Mouse (Mus musculus): Measurements from ENCODE around the gene Atp10b. TPM values are rescaled to one million over a fixed set of nuclear protein-coding genes. Genes with fewer than 3 reads are reported as not detected.
"Not testable (repeated sequence)": the region's sequence is repeated elsewhere in the genome, so short reads cannot be mapped to it uniquely, and the experiment has no call there.

The Atp10b gene
- not detected in 2 replicates for polyA plus RNA-seq (2015; fragmentation: Nextera tagmentation; extraction: Ambion mirVana)

DNA sequence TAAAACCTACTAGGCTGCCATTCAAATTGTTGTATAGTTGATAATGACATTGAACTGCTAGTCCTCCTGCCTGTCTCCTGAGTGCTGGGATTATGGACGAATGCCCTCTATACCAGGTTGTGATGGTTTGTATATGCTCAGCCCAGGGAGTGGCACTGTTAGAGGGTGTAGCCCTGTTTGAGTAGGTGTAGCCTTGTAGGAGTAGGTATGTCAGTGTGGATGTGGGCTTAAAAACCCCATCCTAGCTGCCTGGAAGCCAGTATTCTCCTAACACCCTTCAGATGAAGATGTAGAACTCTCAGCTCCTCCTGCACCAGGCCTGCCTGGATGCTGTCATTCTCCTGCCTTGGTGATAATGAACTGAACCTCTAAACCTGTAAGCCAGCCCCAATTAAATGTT is at the start of gene Atp10b:
Gene Atp10b, plus strand, starts transcription at position 301 of the 400 bp plus-strand sequence.
- ATAC-seq (ENCODE audit: low read depth) (no peak), DNase-seq (no peak)
- H3K9me3 ChIP-seq (replicated peaks), result no peaks in the 10 kb centered on the region
- H3K9ac ChIP-seq, result no peak within 1 kb of the TSS
- no peak within 1 kb of the TSS for H3K27ac ChIP-seq
- no peak within 1 kb of the TSS for H3K4me2 ChIP-seq
- WGBS (ENCODE audit: insufficient replicate concordance), result 39% methylated on average over 1 of the region's 1 CpGs
- no peaks in the 10 kb centered on the region for H3K36me3 ChIP-seq
- H3K4me1 ChIP-seq (replicated peaks), result no peaks in the 10 kb centered on the region
- H3K27me3 ChIP-seq, result no peaks in the 10 kb centered on the region
- no peak within 1 kb of the TSS for H3K4me3 ChIP-seq (replicated peaks)

DNA sequence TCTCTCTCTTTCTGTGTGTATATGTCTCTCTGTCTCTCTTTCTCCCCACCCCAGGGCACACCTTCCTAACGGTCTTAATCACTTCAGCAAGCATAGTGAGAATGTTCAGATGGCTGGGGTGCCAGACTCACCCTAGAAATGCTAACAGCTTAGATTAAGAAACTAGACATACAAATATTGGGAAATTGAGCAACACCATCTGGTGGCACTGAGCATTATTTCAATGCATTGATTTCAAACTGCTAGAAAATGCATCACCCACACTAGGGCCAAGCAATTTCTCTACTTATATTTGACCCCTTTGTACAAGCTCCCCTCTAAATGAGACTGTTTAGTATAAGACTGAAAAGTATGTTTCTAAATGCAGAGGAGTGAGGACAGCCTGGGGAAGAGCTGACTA is 48.3 kb upstream of the Atp10b start:
- H3K4me2 ChIP-seq, result no peak overlapping the region
- no peak for ATAC-seq (ENCODE audit: low read depth)
- 58% methylated on average over 1 of the region's 1 CpGs for WGBS (ENCODE audit: insufficient replicate concordance)
- no peak overlapping the region for H3K9ac ChIP-seq
- no peak for DNase-seq
- no peaks in the 10 kb centered on the region for H3K27me3 ChIP-seq
- H3K36me3 ChIP-seq, result no peaks in the 10 kb centered on the region
- H3K4me3 ChIP-seq (replicated peaks), result no peak overlapping the region
- H3K27ac ChIP-seq, result no peak overlapping the region
- no peaks in the 10 kb centered on the region for H3K9me3 ChIP-seq (replicated peaks)
- no peaks in the 10 kb centered on the region for H3K4me1 ChIP-seq (replicated peaks)

DNA sequence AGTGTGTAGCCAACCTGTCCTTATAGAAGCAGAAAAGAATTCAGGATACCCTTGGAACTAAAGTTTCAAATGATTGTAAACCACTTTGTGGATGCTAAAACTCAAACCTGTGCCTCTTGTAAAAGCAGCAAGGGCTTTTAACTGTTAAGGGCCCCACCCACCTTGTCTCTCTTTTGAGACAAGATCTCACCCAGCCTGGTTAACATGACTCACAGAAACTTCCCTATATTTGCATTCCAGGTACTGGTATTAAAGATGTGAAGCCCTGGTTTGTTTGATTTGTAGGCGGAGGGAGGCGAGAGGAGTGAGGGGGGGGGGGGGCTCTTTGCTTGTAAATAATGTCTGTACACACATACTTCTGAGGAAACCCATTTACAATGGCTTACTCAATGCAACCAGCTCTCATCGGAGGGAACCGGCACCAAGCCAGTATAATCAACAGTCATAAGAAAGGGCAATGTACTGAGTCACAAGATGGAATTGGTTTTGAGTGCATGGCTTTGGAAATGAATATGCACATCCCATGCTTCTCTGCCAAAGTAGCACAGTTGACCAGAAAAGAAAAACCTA is 23.7 kb upstream of the Atp10b start:
- Histone ChIP-seq H3K4me2 (no peak overlapping the region), H3K9me3 (replicated peaks) (no peaks in the 10 kb centered on the region), H3K36me3 (no peaks in the 10 kb centered on the region), H3K4me3 (replicated peaks) (no peak overlapping the region), H3K9ac (no peak overlapping the region), H3K27ac (no peak overlapping the region), H3K27me3 (no peaks in the 10 kb centered on the region), H3K4me1 (replicated peaks) (no peaks in the 10 kb centered on the region)
- DNase-seq, result no peak
- WGBS (ENCODE audit: insufficient replicate concordance), result 65% methylated on average over 4 of the region's 4 CpGs
- no peak for ATAC-seq (ENCODE audit: low read depth)

DNA sequence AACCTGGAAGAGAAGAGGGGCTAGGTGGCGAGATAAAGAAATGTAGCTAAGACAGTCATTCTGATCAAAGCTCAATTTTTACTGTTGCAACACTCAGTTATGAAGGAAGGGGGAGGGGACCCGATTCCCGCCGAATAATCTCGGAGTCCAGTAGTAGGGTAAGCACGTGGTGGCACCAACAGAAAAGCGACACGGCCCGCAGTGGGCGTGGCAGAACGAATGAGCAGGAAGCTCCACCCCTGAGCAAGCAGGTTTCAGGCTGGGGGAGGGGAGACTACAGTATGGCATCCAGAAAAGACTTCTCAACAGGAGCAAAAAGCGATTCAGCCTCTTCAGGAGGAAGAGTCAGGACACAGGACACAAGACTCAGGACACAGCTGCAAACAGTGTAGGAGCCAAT is 23.1 kb upstream of the Atp10b start:
- not testable (repeated sequence) for H3K36me3 ChIP-seq; H3K9me3 ChIP-seq (replicated peaks); H3K9ac ChIP-seq; H3K4me1 ChIP-seq (replicated peaks); H3K4me3 ChIP-seq (replicated peaks); H3K27me3 ChIP-seq; DNase-seq; H3K4me2 ChIP-seq; ATAC-seq (ENCODE audit: low read depth); H3K27ac ChIP-seq
- WGBS (ENCODE audit: insufficient replicate concordance), result 54% methylated on average over 12 of the region's 12 CpGs

DNA sequence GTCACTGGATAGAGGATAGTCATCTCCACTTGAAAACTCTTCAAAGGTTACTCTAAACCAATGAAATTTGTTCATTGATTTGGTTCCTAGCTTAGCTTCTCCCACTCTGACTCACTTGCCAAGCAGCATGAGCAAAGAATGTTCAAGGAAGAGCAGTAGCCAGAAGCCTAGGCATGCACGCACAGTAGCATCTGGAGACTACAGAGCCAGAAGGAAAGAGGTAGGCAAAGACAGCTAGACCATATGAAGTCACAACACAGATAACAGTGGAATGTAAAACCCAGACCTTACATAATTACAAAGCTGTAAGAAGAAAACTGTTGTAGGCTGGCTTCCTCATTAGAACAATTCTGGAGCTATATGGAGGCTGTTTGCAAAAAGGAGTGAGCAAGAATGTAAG is 8.4 kb upstream of the Atp10b start:
- Histone ChIP-seq H3K9ac (no peak overlapping the region), H3K36me3 (no peaks in the 10 kb centered on the region), H3K4me1 (replicated peaks) (no peaks in the 10 kb centered on the region), H3K9me3 (replicated peaks) (no peaks in the 10 kb centered on the region), H3K27ac (no peak overlapping the region), H3K4me2 (no peak overlapping the region), H3K27me3 (no peaks in the 10 kb centered on the region), H3K4me3 (replicated peaks) (no peak overlapping the region)
- no peak for DNase-seq
- ATAC-seq (ENCODE audit: low read depth), result no peak
- 71% methylated on average over 1 of the region's 1 CpGs for WGBS (ENCODE audit: insufficient replicate concordance)

DNA sequence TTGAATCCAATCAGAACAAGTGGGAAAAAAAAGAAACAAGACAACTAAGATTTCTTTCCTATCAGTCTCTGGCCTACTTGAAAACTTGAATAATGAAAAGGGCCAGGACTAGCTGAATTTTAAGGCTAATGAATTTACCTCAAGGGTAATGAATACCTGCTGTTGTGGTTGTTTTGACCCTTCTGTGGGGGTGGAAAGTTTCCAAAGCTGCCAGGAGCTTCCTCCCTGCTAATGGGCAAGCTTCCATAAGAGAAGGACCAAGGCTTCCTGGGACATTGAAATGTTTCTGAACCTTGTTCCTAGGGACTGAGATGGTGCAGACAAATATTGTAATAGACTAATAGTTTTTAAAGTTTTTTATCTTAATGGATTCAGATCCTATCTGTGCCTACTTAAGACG is 6.9 kb upstream of the Atp10b start:
- Histone ChIP-seq H3K9me3 (replicated peaks) (no peaks in the 10 kb centered on the region), H3K36me3 (no peaks in the 10 kb centered on the region), H3K4me2 (no peak overlapping the region), H3K27ac (no peak overlapping the region), H3K4me3 (replicated peaks) (no peak overlapping the region), H3K9ac (no peak overlapping the region), H3K27me3 (no peaks in the 10 kb centered on the region), H3K4me1 (replicated peaks) (no peaks in the 10 kb centered on the region)
- ATAC-seq (ENCODE audit: low read depth) (no peak), DNase-seq (no peak)
- 49% methylated on average over 1 of the region's 1 CpGs for WGBS (ENCODE audit: insufficient replicate concordance)

DNA sequence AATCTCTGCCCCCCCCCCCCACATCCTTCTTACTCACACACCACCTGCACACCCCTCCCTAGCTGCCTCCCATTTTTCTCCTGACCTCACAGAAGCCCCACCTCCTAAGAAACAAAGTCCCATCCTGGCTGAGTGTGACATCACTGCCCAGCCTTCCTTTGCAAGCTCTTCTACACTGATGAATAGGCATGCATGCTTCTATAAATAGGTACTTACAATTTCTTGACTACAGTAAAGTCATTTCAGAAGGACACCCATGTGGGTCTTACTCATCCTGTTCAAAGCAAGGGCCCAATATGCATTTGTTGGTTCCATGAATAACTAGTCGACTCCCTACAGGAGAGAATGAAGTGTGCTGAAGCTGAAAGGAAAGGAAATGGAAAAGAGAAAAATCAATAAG is 5.5 kb upstream of the Atp10b start:
- Histone ChIP-seq H3K4me2 (no peak overlapping the region), H3K9ac (no peak overlapping the region), H3K27ac (no peak overlapping the region), H3K9me3 (replicated peaks) (no peaks in the 10 kb centered on the region), H3K27me3 (no peaks in the 10 kb centered on the region), H3K4me3 (replicated peaks) (no peak overlapping the region), H3K4me1 (replicated peaks) (no peaks in the 10 kb centered on the region), H3K36me3 (no peaks in the 10 kb centered on the region)
- no peak for DNase-seq
- ATAC-seq (ENCODE audit: low read depth), result no peak
- WGBS (ENCODE audit: insufficient replicate concordance), result 43% methylated on average over 1 of the region's 1 CpGs

DNA sequence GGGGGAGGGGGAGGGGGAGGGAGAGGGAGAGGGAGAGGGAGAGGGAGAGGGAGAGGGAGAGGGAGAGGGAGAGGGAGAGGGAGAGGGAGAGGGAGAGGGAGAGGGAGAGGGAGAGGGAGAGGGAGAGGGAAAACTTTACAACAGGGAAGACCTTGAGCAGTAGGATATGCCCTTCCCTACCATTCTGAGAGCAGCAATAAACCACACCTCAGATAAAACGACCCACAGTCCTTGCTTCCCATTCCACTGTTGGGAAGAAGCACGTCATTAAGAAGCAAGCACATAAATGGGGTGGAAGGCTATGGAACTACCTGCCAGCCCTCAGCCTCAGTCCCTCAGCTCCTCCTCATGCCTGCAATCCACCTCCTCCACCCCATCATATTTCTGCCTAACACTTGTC is 4.8 kb upstream of the Atp10b start:
- H3K9ac ChIP-seq; H3K9me3 ChIP-seq (replicated peaks): not testable (repeated sequence)
- WGBS (ENCODE audit: insufficient replicate concordance), result 42% methylated on average over 2 of the region's 2 CpGs

DNA sequence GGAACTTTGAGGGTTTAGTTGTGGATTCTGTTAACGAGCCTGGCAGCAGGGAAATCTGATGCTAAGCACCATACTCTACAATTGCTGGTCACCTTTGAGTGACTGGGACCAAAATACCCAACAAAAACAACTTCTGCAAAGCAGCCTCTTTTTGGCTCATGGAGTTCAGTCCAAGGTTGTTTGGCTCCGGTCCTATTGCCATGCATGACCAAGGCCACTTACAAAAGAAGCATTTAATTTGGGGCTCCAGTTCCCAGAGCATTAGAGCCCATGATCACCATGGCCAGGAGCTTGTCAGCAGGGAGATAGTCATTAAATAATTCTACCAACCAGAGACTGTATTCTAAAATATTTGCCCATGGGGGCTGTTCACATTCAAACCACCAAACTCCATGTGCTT is 2.3 kb upstream of the Atp10b start:
- H3K27me3 ChIP-seq, result no peaks in the 10 kb centered on the region
- no peak overlapping the region for H3K9ac ChIP-seq
- no peak for DNase-seq
- H3K36me3 ChIP-seq, result no peaks in the 10 kb centered on the region
- WGBS (ENCODE audit: insufficient replicate concordance), result 45% methylated on average over 2 of the region's 2 CpGs
- no peaks in the 10 kb centered on the region for H3K4me1 ChIP-seq (replicated peaks)
- no peaks in the 10 kb centered on the region for H3K9me3 ChIP-seq (replicated peaks)
- no peak overlapping the region for H3K4me3 ChIP-seq (replicated peaks)
- no peak overlapping the region for H3K27ac ChIP-seq
- no peak for ATAC-seq (ENCODE audit: low read depth)
- no peak overlapping the region for H3K4me2 ChIP-seq

More for the DNA sequence above, 4.8 kb upstream of the Atp10b start:
- H3K36me3 ChIP-seq; H3K4me3 ChIP-seq (replicated peaks); ATAC-seq (ENCODE audit: low read depth); H3K27me3 ChIP-seq; H3K27ac ChIP-seq; DNase-seq; H3K4me1 ChIP-seq (replicated peaks); H3K4me2 ChIP-seq: not testable (repeated sequence)

DNA sequence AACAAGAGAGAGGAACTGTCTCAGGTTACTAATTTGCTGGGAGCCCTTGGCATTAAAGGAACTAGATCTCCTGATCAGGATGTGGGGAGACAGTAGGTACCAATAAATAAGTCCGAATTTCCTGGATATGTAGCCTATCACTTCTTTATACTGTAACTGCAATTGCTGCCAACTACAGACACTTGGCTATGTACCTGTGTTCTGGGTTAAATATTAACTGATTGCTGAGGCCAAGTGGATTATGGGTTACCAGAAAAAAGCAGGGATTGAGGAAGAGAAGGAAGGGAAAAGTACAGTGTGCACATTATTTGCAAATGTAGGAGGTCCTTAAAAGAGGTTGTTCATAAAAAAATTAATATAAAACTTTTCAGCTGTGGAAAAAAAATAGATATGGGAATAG is 1.3 kb upstream of the Atp10b start:
- Histone ChIP-seq H3K4me1 (replicated peaks) (no peaks in the 10 kb centered on the region), H3K36me3 (no peaks in the 10 kb centered on the region), H3K9me3 (replicated peaks) (no peaks in the 10 kb centered on the region), H3K4me3 (replicated peaks) (no peak overlapping the region), H3K4me2 (no peak overlapping the region), H3K27me3 (no peaks in the 10 kb centered on the region), H3K27ac (no peak overlapping the region), H3K9ac (no peak overlapping the region)
- ATAC-seq (ENCODE audit: low read depth), result no peak
- 47% methylated on average over 1 of the region's 1 CpGs for WGBS (ENCODE audit: insufficient replicate concordance)
- no peak for DNase-seq

DNA sequence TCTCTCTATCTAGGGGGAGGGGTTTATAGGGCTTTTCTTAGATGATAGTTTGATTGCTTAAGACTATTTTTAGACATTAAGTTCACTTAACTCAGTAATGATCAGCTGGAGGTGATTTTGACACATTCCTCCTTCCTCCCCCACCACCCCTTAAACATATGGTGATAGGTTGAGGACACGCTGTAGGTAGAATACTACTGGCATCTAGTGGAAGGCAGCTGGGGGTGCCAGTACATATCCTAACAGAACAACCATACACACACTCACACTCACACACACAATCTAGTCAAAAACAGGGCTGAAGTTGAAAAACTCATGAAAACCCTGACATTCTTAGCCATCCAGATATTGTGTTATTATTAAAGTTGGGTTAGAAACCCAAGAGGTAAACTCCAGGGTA is 5.3 kb downstream of the Atp10b start:
- H3K27me3 ChIP-seq, result no peaks in the 10 kb centered on the region

DNA sequence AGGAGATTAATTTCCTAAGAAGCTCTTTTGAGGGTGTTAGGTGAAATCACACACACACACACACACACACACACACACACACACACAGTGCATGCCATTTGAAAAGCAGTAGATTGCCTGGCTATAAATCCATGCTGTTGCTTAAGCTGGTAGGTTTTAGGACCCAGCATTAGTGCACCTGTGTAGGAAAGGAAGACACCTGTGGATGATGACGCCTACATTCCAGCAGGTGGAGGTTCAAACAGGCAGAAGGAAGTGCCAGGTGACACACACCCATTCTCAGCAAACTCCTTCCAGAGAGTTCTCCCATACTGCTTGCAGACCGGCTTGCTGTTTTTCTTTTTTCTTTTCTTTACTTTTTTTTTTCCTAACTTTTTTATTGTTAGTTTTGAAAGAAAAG is 5.7 kb downstream of the Atp10b start:
- Histone ChIP-seq H3K9ac (no peak overlapping the region), H3K36me3 (no peaks in the 10 kb centered on the region), H3K27ac (no peak overlapping the region), H3K4me2 (no peak overlapping the region), H3K9me3 (replicated peaks) (no peaks in the 10 kb centered on the region), H3K4me3 (replicated peaks) (no peak overlapping the region), H3K27me3 (no peaks in the 10 kb centered on the region), H3K4me1 (replicated peaks) (no peaks in the 10 kb centered on the region)
- no peak for ATAC-seq (ENCODE audit: low read depth)
- 54% methylated on average over 2 of the region's 2 CpGs for WGBS (ENCODE audit: insufficient replicate concordance)
- no peak for DNase-seq

More for the DNA sequence above, 5.3 kb downstream of the Atp10b start:
- ATAC-seq (ENCODE audit: low read depth), result no peak
- Histone ChIP-seq H3K4me2 (no peak overlapping the region), H3K9ac (no peak overlapping the region), H3K4me1 (replicated peaks) (no peaks in the 10 kb centered on the region), H3K4me3 (replicated peaks) (no peak overlapping the region), H3K36me3 (no peaks in the 10 kb centered on the region), H3K9me3 (replicated peaks) (no peaks in the 10 kb centered on the region), H3K27ac (no peak overlapping the region)
- DNase-seq, result no peak
- WGBS (ENCODE audit: insufficient replicate concordance), result 54% methylated on average over 1 of the region's 1 CpGs
